Mouse (Mus musculus) hindbrain, postnatal 0 days (tissue): ENCODE results near the gene Rnf135. TPM values are rescaled to one million over a fixed set of nuclear protein-coding genes. Genes with fewer than 3 reads are reported as not detected.

Experiments used
- ATAC-seq: fragments of 200-750 bp; cut with Nextera tagmentation; 2 replicates; pipeline ENCODE4 v1.8.0; 2017; ENCODE audit warnings: mild to moderate bottlenecking, moderate TSS enrichment, moderate library complexity
- DNase-seq: peaks from one replicate; pipeline ENCODE4 v3.0.0-alpha.2; 2015; ENCODE audit warnings: low spot score
- H3K27ac ChIP-seq: fragments of 300-500 bp; sonication (generic); 2 replicates; pipeline ENCODE4 v1.5.1; 2014; ENCODE audit warnings: mild to moderate bottlenecking
- H3K27me3 ChIP-seq: fragments of 300-500 bp; sonication (generic); 2 replicates; pipeline ENCODE4 v1.6.1; 2014; ENCODE audit warnings: low read length, mixed read lengths; ENCODE audit not compliant: insufficient read depth
- H3K36me3 ChIP-seq: fragments of 300-500 bp; sonication (generic); 2 replicates; pipeline ENCODE4 v1.6.1; 2014; ENCODE audit warnings: low read length, mixed read lengths; ENCODE audit not compliant: insufficient read depth
- H3K4me1 ChIP-seq: fragments of 300-500 bp; sonication (generic); 2 replicates; pipeline ENCODE4 v1.6.1; 2014; ENCODE audit warnings: antibody characterized with exemption, low read length, mixed read lengths; ENCODE audit not compliant: insufficient read depth
- H3K4me2 ChIP-seq: fragments of 300-500 bp; sonication (generic); 2 replicates; pipeline ENCODE4 v1.6.1; 2014; ENCODE audit warnings: low read depth, mild to moderate bottlenecking, low read length, moderate library complexity, mixed read lengths
- H3K4me3 ChIP-seq: fragments of 300-500 bp; sonication (generic); 2 replicates; pipeline ENCODE4 v1.5.1; 2014; ENCODE audit warnings: low read length
- H3K9ac ChIP-seq: fragments of 300-500 bp; sonication (generic); replicated peaks from 2 replicates; pipeline ENCODE4 v1.6.1; 2014; ENCODE audit warnings: mild to moderate bottlenecking, low read length, moderate library complexity, mixed read lengths
- H3K9me3 ChIP-seq: fragments of 300-500 bp; sonication (generic); 2 replicates; pipeline ENCODE4 v1.6.1; 2016; ENCODE audit warnings: low read length, mixed read lengths
- CTCF ChIP-seq: IDR thresholded peaks from 2 replicates; pipeline ENCODE4 v1.5.1; 2016; ENCODE audit warnings: antibody characterized with exemption, control low read depth, low read depth
- WGBS: fragments of 180-500 bp; shearing (Covaris S2); extraction: QIAGEN DNeasy Blood & Tissue Kit; methylation state at CpG from one replicate; pipeline ENCODE4 v1.1.7; 2014; 5-methylcytosine and 5-hydroxymethylcytosine counted together
- polyA plus RNA-seq: library from polyadenylated mRNA; unstranded; fragments of >200 nt; fragmentation: Nextera tagmentation; extraction: Ambion mirVana; gene quantifications from 2 replicates; pipeline ENCODE4 v1.2.1, GENCODE M21; 2015
- total RNA-seq: library from RNA; depleted of rRNA; stranded (reverse); fragments of >200 nt; gene quantifications from 2 replicates; pipeline ENCODE4 v1.2.3, GENCODE M21; 2014

The Rnf135 gene
- total and polyA plus RNA-seq, 2 experiments from 2014 or later: 4.7 to 5.0 TPM

GRCm38 (mm10) chr11:80151541-80151940, 32.1 kb upstream of the Rnf135 start:
- no peak for ATAC-seq

GRCm38 (mm10) chr11:80152376-80152775, 31.3 kb upstream of the Rnf135 start:
- H3K36me3 ChIP-seq: no peaks in the 10 kb centered on the region
- 0 out of 2 replicates have a peak, but pooled peaks cover 4% of the 10 kb centered on the region for H3K4me1 ChIP-seq
- DNase-seq: no peak
- 73% methylated on average over 8 of the region's 8 CpGs for WGBS
- H3K27ac ChIP-seq: no peak overlapping the region
- H3K27me3 ChIP-seq: peaks cover 20% of the 10 kb centered on the region
- ATAC-seq: no peak
- H3K9ac ChIP-seq: no peak overlapping the region
- no peaks in the 10 kb centered on the region for H3K9me3 ChIP-seq
- no peak for TF ChIP-seq CTCF
- H3K4me2 ChIP-seq: no peak overlapping the region
- H3K4me3 ChIP-seq: no peak overlapping the region

More at GRCm38 (mm10) chr11:80151541-80151940, 32.1 kb upstream of the Rnf135 start:
- WGBS: 63% methylated on average over 2 of the region's 2 CpGs
- Histone ChIP-seq H3K36me3 (no peaks in the 10 kb centered on the region), H3K27me3 (peaks cover 20% of the 10 kb centered on the region), H3K9ac (no peak overlapping the region), H3K4me1 (0 out of 2 replicates have a peak, but pooled peaks cover 4% of the 10 kb centered on the region), H3K4me3 (no peak overlapping the region), H3K4me2 (no peak overlapping the region), H3K9me3 (no peaks in the 10 kb centered on the region), H3K27ac (no peak overlapping the region)
- no peak for DNase-seq
- TF ChIP-seq CTCF: no peak

GRCm38 (mm10) chr11:80153857-80154495, 29.7 kb upstream of the Rnf135 start, which contains the start of gene Adap2:
Adap2 (plus strand) TSS chr11:80154105.
- Histone ChIP-seq H3K9me3 (no peaks in the 10 kb centered on the region), H3K36me3 (no peaks in the 10 kb centered on the region), H3K9ac (peak within 1 kb of the TSS; percentile 51), H3K4me1 (0 out of 2 replicates have a peak, but pooled peaks cover 4% of the 10 kb centered on the region), H3K27me3 (peaks cover 20% of the 10 kb centered on the region), H3K27ac (no peak within 1 kb of the TSS), H3K4me3 (peak within 1 kb of the TSS; percentile 49), H3K4me2 (peak within 1 kb of the TSS; percentile 65)
- WGBS: 4% methylated on average over 41 of the region's 47 CpGs
- DNase-seq: peak; percentile 68
- no peak for TF ChIP-seq CTCF
- ATAC-seq: peak; percentile 78

GRCm38 (mm10) chr11:80154501-80154900, 29.1 kb upstream of the Rnf135 start:
- no peak overlapping the region for H3K27ac ChIP-seq
- H3K36me3 ChIP-seq: no peaks in the 10 kb centered on the region
- peak overlapping the region; percentile 65 for H3K4me2 ChIP-seq
- ATAC-seq: no peak
- WGBS: 28% methylated on average over 25 of the region's 25 CpGs
- peak overlapping the region; percentile 49 for H3K4me3 ChIP-seq
- H3K27me3 ChIP-seq: peaks cover 20% of the 10 kb centered on the region
- H3K4me1 ChIP-seq: 0 out of 2 replicates have a peak, but pooled peaks cover 4% of the 10 kb centered on the region
- H3K9ac ChIP-seq: peak overlapping the region; percentile 51
- no peaks in the 10 kb centered on the region for H3K9me3 ChIP-seq
- no peak for DNase-seq
- TF ChIP-seq CTCF: no peak

- no peak for DNase-seq
- no peak overlapping the region for H3K4me2 ChIP-seq
- no peaks in the 10 kb centered on the region for H3K9me3 ChIP-seq
- H3K27ac ChIP-seq: no peak overlapping the region
- 84% methylated on average over 8 of the region's 8 CpGs for WGBS
- no peak for TF ChIP-seq CTCF
- H3K4me1 ChIP-seq: 0 out of 2 replicates have a peak, but pooled peaks cover 4% of the 10 kb centered on the region
- no peaks in the 10 kb centered on the region for H3K36me3 ChIP-seq
- H3K9ac ChIP-seq: no peak overlapping the region
- no peak overlapping the region for H3K4me3 ChIP-seq
- peaks cover 20% of the 10 kb centered on the region for H3K27me3 ChIP-seq
- ATAC-seq: no peak
Observed at GRCm38 (mm10) chr11:80155541-80155940, 28.1 kb upstream of the Rnf135 start.

GRCm38 (mm10) chr11:80155961-80156360, 27.7 kb upstream of the Rnf135 start:
- TF ChIP-seq CTCF: no peak
- Histone ChIP-seq H3K4me2 (no peak overlapping the region), H3K9ac (no peak overlapping the region), H3K4me1 (0 out of 2 replicates have a peak, but pooled peaks cover 4% of the 10 kb centered on the region), H3K4me3 (no peak overlapping the region), H3K9me3 (no peaks in the 10 kb centered on the region), H3K36me3 (no peaks in the 10 kb centered on the region), H3K27ac (no peak overlapping the region), H3K27me3 (peaks cover 20% of the 10 kb centered on the region)
- 82% methylated on average over 4 of the region's 4 CpGs for WGBS
- DNase-seq (no peak), ATAC-seq (no peak)

- H3K27ac ChIP-seq: no peak overlapping the region
- no peak overlapping the region for H3K4me3 ChIP-seq
- H3K4me2 ChIP-seq: no peak overlapping the region
- TF ChIP-seq CTCF: no peak
- ATAC-seq (no peak), DNase-seq (no peak)
- H3K9me3 ChIP-seq: no peaks in the 10 kb centered on the region
- H3K27me3 ChIP-seq: peaks cover 20% of the 10 kb centered on the region
- H3K4me1 ChIP-seq: 0 out of 2 replicates have a peak, but pooled peaks cover 4% of the 10 kb centered on the region
- 79% methylated on average over 4 of the region's 4 CpGs for WGBS
- no peaks in the 10 kb centered on the region for H3K36me3 ChIP-seq
- H3K9ac ChIP-seq: no peak overlapping the region
Observed at GRCm38 (mm10) chr11:80156841-80157240, 26.8 kb upstream of the Rnf135 start.
